Mouse (Mus musculus): ENCODE measurements around the gene Lrtm2. TPM values are rescaled to one million over a fixed set of nuclear protein-coding genes. Genes with fewer than 3 reads are reported as not detected.
A peak's percentile ranks its signal among the peaks of the same experiment; 100 is the strongest.
"Not testable (repeated sequence)": the region's sequence is repeated elsewhere in the genome, so short reads cannot be mapped to it uniquely, and the experiment has no call there.

The Lrtm2 gene
- 0.03 TPM in 1 of 2 replicates, not detected in the other for polyA plus RNA-seq (2015; fragmentation: Nextera tagmentation; extraction: Ambion mirVana)

DNA sequence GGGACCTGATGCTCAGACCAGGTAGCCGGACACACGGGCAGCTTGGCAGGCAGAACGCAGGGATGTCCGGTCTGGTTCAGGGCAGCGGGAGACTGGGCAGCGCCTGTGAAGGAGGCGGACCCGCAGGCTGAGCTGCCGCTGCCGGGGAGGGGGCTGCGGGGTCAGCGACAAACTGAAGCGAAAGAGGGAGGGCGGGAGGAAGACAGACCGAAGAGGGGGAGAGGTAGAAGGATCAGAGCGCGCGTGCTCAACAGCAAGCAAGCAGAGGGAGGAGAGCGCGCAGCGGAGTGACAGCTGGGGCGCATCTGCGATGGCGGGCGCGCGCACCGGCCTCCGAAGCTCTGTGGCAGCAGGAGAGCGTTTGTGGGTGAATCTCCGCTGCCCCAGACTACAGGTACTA is at the start of gene Lrtm2:
TSS of gene Lrtm2 (minus strand) at position 261 of the 400 bp plus-strand sequence.
- WGBS (ENCODE audit: insufficient replicate concordance) = 1% methylated on average over 31 of the region's 31 CpGs
- H3K4me3 ChIP-seq (replicated peaks) = no peak within 1 kb of the TSS; the same call in 1 of the 2 replicates
- DNase-seq (no peak), ATAC-seq (ENCODE audit: low read depth) (no peak)
- H3K4me1 ChIP-seq (replicated peaks) = no peaks in the 10 kb centered on the region
- no peak within 1 kb of the TSS for H3K9ac ChIP-seq
- H3K36me3 ChIP-seq = no peaks in the 10 kb centered on the region
- H3K4me2 ChIP-seq = peak within 1 kb of the TSS; percentile 22
- H3K27ac ChIP-seq = no peak within 1 kb of the TSS
- peaks cover 60% of the 10 kb centered on the region for H3K27me3 ChIP-seq
- H3K9me3 ChIP-seq (replicated peaks) = no peaks in the 10 kb centered on the region

DNA sequence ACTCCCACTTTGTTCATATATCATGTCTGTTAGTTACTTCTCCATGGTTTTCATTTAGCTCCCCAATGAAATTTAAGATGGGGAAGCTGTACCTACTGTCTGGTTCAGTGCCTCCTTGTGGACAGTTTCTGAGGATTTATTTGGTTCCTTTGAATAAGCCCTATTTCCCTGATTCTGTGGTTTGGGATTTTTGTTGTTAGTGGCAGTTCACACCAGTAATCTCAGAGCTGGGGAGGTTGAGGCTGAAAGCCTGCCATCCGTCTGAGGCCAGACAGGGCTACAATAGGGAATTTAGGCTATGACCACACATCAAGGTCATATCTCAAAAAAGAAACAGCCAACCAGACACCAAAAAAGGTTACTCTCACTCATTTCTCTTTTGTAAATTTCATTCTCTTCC is 48.1 kb upstream of the Lrtm2 start:
- H3K27me3 ChIP-seq = no peaks in the 10 kb centered on the region
- H3K9me3 ChIP-seq (replicated peaks) = no peaks in the 10 kb centered on the region
- DNase-seq (no peak), ATAC-seq (ENCODE audit: low read depth) (no peak)
- no peak overlapping the region for H3K4me3 ChIP-seq (replicated peaks)
- 50% methylated on average over 1 of the region's 1 CpGs for WGBS (ENCODE audit: insufficient replicate concordance)
- H3K36me3 ChIP-seq = peaks cover 10% of the 10 kb centered on the region
- H3K9ac ChIP-seq = no peak overlapping the region
- no peak overlapping the region for H3K27ac ChIP-seq
- H3K4me1 ChIP-seq (replicated peaks) = peaks cover 88% of the 10 kb centered on the region
- H3K4me2 ChIP-seq = no peak overlapping the region

DNA sequence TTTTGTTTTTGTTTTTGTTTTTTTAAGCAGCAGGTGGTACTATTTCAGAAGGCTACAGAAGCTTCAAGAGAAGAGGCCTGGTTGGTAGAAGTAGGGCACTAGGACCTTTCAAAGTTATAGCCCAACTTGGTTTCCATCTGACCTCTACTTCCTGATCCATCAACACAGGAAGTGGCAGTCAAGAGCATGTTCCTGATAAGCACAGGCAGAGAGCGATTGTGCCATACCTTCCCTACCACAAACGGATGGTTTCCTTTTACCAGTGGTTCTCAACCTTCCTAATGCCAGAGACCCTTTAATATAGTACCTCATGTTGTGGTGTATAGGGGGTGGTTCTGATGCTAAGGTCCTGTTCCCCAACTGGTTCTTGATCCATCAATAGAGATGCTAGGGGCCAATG is 47.0 kb upstream of the Lrtm2 start:
- H3K4me2 ChIP-seq = peak overlapping the region; percentile 35
- H3K9me3 ChIP-seq (replicated peaks) = no peaks in the 10 kb centered on the region
- ATAC-seq (ENCODE audit: low read depth) (peak; percentile 68), DNase-seq (no peak)
- peaks cover 91% of the 10 kb centered on the region for H3K4me1 ChIP-seq (replicated peaks)
- H3K27ac ChIP-seq = peak overlapping the region; percentile 47
- H3K9ac ChIP-seq = no peak overlapping the region
- H3K4me3 ChIP-seq (replicated peaks) = no peak overlapping the region
- H3K36me3 ChIP-seq = peaks cover 4% of the 10 kb centered on the region; the same call in 1 of the 2 replicates
- no peaks in the 10 kb centered on the region for H3K27me3 ChIP-seq
- 5% methylated on average over 2 of the region's 2 CpGs for WGBS (ENCODE audit: insufficient replicate concordance)

DNA sequence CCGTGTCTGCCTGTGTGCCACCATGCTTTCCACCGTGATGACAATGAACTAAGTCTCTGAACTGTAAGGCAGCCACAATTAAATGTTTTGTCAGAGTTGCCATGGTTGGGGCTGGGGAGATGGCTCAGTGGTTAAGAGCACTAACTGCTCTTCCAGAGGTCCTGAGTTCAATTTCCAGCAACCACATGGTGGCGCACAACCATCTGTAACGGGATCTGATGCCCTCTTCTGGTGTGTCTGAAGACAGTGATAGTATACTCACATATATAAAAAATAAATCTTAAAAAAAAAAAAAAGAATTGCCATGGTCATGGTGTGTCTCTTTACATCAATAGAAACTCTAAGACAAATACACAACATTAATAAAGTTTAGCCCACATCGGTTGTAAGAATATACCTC is 44.5 kb upstream of the Lrtm2 start:
- Histone ChIP-seq H3K9ac (no peak overlapping the region), H3K4me1 (replicated peaks) (peaks cover 79% of the 10 kb centered on the region), H3K4me2 (no peak overlapping the region), H3K4me3 (replicated peaks) (no peak overlapping the region), H3K36me3 (peaks cover 6% of the 10 kb centered on the region; the same call in 1 of the 2 replicates), H3K27ac (no peak overlapping the region), H3K9me3 (replicated peaks) (no peaks in the 10 kb centered on the region), H3K27me3 (no peaks in the 10 kb centered on the region)
- 45% methylated on average over 5 of the region's 5 CpGs for WGBS (ENCODE audit: insufficient replicate concordance)
- DNase-seq (no peak), ATAC-seq (ENCODE audit: low read depth) (no peak)

- H3K27ac ChIP-seq = peak overlapping the region; percentile 24
- no peak overlapping the region for H3K4me3 ChIP-seq (replicated peaks)
- H3K9ac ChIP-seq = no peak overlapping the region
- peaks cover 60% of the 10 kb centered on the region for H3K4me1 ChIP-seq (replicated peaks)
- no peak for DNase-seq
- ATAC-seq (ENCODE audit: low read depth) = no peak
- no peak overlapping the region for H3K4me2 ChIP-seq
- peaks cover 18% of the 10 kb centered on the region for H3K36me3 ChIP-seq
- no peaks in the 10 kb centered on the region for H3K27me3 ChIP-seq
- H3K9me3 ChIP-seq (replicated peaks) = no peaks in the 10 kb centered on the region
These were observed 42.6 kb upstream of the Lrtm2 start for GRCm38 (mm10) chr6:119373000-119373705.

- H3K9me3 ChIP-seq (replicated peaks) = no peaks in the 10 kb centered on the region
- H3K27me3 ChIP-seq = no peaks in the 10 kb centered on the region
- DNase-seq (no peak), ATAC-seq (ENCODE audit: low read depth) (no peak)
- peaks cover 51% of the 10 kb centered on the region for H3K4me1 ChIP-seq (replicated peaks)
- 19% methylated on average over 5 of the region's 5 CpGs for WGBS (ENCODE audit: insufficient replicate concordance)
- H3K36me3 ChIP-seq = peaks cover 25% of the 10 kb centered on the region
- H3K4me3 ChIP-seq (replicated peaks) = no peak overlapping the region
- H3K9ac ChIP-seq = no peak overlapping the region
- H3K27ac ChIP-seq = no peak overlapping the region
- no peak overlapping the region for H3K4me2 ChIP-seq
These were observed 41.7 kb upstream of the Lrtm2 start for GRCm38 (mm10) chr6:119372237-119372636.

DNA sequence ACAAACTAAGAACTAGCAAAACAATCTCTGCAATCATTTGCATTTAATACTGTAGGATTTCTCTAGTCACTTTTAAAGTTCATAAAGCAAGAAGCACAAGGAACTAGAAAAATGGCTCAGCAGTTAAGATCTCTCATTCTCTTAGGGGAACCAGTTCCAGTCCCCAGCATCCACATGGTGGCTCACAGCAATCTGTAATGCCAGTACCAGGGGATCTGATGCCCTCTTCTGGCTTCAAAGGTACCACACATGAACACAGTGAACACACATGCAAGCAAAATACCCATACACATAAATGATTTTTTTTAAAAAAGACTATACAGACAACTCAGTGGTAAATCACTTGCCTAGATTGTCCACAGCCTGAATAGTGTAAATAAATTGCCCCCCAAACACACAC is 41.1 kb upstream of the Lrtm2 start:
- Histone ChIP-seq H3K27ac (no peak overlapping the region), H3K4me2 (no peak overlapping the region), H3K9me3 (replicated peaks) (no peaks in the 10 kb centered on the region), H3K9ac (no peak overlapping the region), H3K4me1 (replicated peaks) (peaks cover 46% of the 10 kb centered on the region), H3K4me3 (replicated peaks) (no peak overlapping the region), H3K36me3 (peaks cover 29% of the 10 kb centered on the region), H3K27me3 (no peaks in the 10 kb centered on the region)
- DNase-seq (no peak), ATAC-seq (ENCODE audit: low read depth) (no peak)

- ATAC-seq (ENCODE audit: low read depth) = no peak
- no peak overlapping the region for H3K27ac ChIP-seq
- H3K4me3 ChIP-seq (replicated peaks) = no peak overlapping the region
- peaks cover 65% of the 10 kb centered on the region for H3K36me3 ChIP-seq
- no peak for DNase-seq
- no peak overlapping the region for H3K4me2 ChIP-seq
- no peak overlapping the region for H3K9ac ChIP-seq
- no peaks in the 10 kb centered on the region for H3K9me3 ChIP-seq (replicated peaks)
- WGBS (ENCODE audit: insufficient replicate concordance) = 55% methylated on average over 2 of the region's 2 CpGs
- no peaks in the 10 kb centered on the region for H3K27me3 ChIP-seq
- H3K4me1 ChIP-seq (replicated peaks) = peaks cover 22% of the 10 kb centered on the region
These were observed 36.8 kb upstream of the Lrtm2 start for GRCm38 (mm10) chr6:119367382-119367781.

- not testable (repeated sequence) for DNase-seq; H3K9me3 ChIP-seq (replicated peaks); ATAC-seq (ENCODE audit: low read depth); H3K4me2 ChIP-seq; H3K27me3 ChIP-seq; H3K27ac ChIP-seq; H3K9ac ChIP-seq; H3K4me3 ChIP-seq (replicated peaks)
- WGBS (ENCODE audit: insufficient replicate concordance) = 69% methylated on average over 4 of the region's 4 CpGs
- Histone ChIP-seq H3K36me3 (peaks cover 68% of the 10 kb centered on the region), H3K4me1 (replicated peaks) (peaks cover 20% of the 10 kb centered on the region)
These were observed 36.2 kb upstream of the Lrtm2 start for GRCm38 (mm10) chr6:119366800-119367199.

DNA sequence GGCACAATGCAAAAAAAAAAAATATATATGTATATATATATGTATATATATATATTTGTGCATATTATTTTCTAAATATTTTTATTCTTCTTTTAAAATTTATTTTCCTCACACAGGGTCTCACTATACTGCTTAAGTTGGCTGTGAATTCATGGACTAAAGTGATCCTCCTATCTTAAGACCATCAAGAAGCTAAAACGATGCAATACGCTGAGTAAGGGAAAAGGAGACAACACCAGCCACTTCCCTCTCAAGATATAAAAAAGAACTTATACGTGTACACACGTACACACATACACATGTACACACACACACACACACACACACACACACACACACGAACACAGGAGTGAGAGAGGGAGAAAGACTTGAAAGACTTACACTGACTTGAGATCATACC is 33.0 kb upstream of the Lrtm2 start:
- DNase-seq (no peak), ATAC-seq (ENCODE audit: low read depth) (no peak)
- Histone ChIP-seq H3K27me3 (no peaks in the 10 kb centered on the region), H3K36me3 (peaks cover 81% of the 10 kb centered on the region), H3K4me3 (replicated peaks) (no peak overlapping the region), H3K4me1 (replicated peaks) (peaks cover 41% of the 10 kb centered on the region), H3K27ac (no peak overlapping the region), H3K4me2 (no peak overlapping the region), H3K9me3 (replicated peaks) (no peaks in the 10 kb centered on the region), H3K9ac (no peak overlapping the region)
- WGBS (ENCODE audit: insufficient replicate concordance) = 87% methylated on average over 5 of the region's 5 CpGs

GRCm38 (mm10) chr6:119360925-119361702 is 30.5 kb upstream of the Lrtm2 start:
- 27% methylated on average over 3 of the region's 3 CpGs for WGBS (ENCODE audit: insufficient replicate concordance)
- H3K4me3 ChIP-seq (replicated peaks) = no peak overlapping the region
- no peaks in the 10 kb centered on the region for H3K9me3 ChIP-seq (replicated peaks)
- peaks cover 37% of the 10 kb centered on the region for H3K4me1 ChIP-seq (replicated peaks)
- ATAC-seq (ENCODE audit: low read depth) = peak; percentile 100
- H3K27me3 ChIP-seq = no peaks in the 10 kb centered on the region
- H3K9ac ChIP-seq = peak overlapping the region; percentile 50; the same call in 1 of the 2 replicates
- peaks cover 84% of the 10 kb centered on the region for H3K36me3 ChIP-seq
- H3K27ac ChIP-seq = peak overlapping the region; percentile 90
- peak; percentile 65 for DNase-seq
- peak overlapping the region; percentile 51 for H3K4me2 ChIP-seq
